Mouse (Mus musculus) C2C12 (cell line): Measurements from ENCODE around the gene Clrn3.

Experiments
- CTCF ChIP-seq: IDR thresholded peaks from one replicate; pipeline ENCODE4 v1.5.1; 2011; ENCODE audit not compliant: control insufficient read depth, insufficient read depth, insufficient read length
- MAX ChIP-seq: IDR thresholded peaks from one replicate; pipeline ENCODE4 v1.6.1; 2011; ENCODE audit warnings: mild to moderate bottlenecking, control low read depth
- MYOD1 ChIP-seq: IDR thresholded peaks from one replicate; pipeline ENCODE4 v1.6.1; 2011; ENCODE audit warnings: low read depth; ENCODE audit not compliant: control insufficient read depth, insufficient read length
- MYOG ChIP-seq: IDR thresholded peaks from one replicate; pipeline ENCODE4 v1.6.1; 2011; ENCODE audit not compliant: control insufficient read depth, insufficient read length; ENCODE audit errors: extremely low read depth
- USF1 ChIP-seq: IDR thresholded peaks from one replicate; pipeline ENCODE4 v1.6.1; 2011; ENCODE audit warnings: low read depth, mild to moderate bottlenecking, control low read depth, moderate library complexity

- no peak for TF ChIP-seq CTCF
- TF ChIP-seq USF1: no peak
- TF ChIP-seq MYOD1: no peak
- no peak for TF ChIP-seq MYOG
- TF ChIP-seq MAX: no peak
Measured at GRCm38 (mm10) chr7:135490500-135490886, 38.0 kb downstream of the Clrn3 start.
